Mouse (Mus musculus): ENCODE measurements around the gene Smad5. TPM values are rescaled to one million over a fixed set of nuclear protein-coding genes. Genes with fewer than 3 reads are reported as not detected.

Smad5 gene
- polyA plus RNA-seq, 1 experiment: 27.1 TPM

DNA sequence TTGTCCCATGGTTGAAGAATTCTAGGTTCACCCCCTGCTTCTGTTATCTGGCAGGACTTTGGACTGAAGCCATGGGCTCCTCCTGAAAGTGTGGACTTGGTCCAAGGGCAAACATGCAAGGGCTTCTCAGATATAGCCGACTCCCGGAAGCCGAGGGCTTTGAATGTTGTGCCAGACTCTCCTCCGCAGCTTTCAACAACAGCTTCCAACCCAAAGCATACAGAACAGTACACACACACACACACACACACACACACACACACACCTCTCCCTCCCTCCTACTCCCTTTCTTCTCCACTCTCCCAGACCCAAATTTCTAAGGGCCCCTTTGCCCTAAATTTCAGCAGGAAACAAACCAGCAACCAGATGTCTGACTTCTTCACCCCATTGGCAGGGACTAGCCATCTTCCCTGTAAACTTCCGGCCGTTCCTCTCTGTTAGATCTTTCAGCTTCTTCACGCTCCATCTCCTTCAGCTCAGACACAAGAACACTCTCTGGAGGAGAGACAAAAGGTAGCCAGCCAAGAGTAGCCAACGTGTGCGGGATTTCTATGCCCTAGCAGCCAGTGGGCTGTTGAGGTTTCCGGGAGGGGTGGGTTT is 24.5 kb upstream of the Smad5 start:
- TF ChIP-seq CTCF (IDR thresholded peaks at IDR 0.05; ENCODE audit: insufficient read depth, low read length) (no peak), POLR2A (IDR thresholded peaks at IDR 0.05; ENCODE audit: borderline replicate concordance, extremely low read depth, low read depth, low read length) (no peak)
- peak; percentile 36 for DNase-seq
- Histone ChIP-seq H3K4me3 (replicated peaks; ENCODE audit: extremely low read depth, low read depth, low read length) (no peak overlapping the region), H3K4me1 (ENCODE audit: control insufficient read depth, insufficient read depth, low read length) (peaks cover 15% of the 10 kb centered on the region)
- 13% methylated on average over 10 of the region's 10 CpGs for WGBS

- TF ChIP-seq CTCF (IDR thresholded peaks at IDR 0.05; ENCODE audit: insufficient read depth, low read length): no peak
- no peak for TF ChIP-seq POLR2A (IDR thresholded peaks at IDR 0.05; ENCODE audit: borderline replicate concordance, extremely low read depth, low read depth, low read length)
- H3K4me3 ChIP-seq (replicated peaks; ENCODE audit: extremely low read depth, low read depth, low read length): no peak overlapping the region
- peaks cover 15% of the 10 kb centered on the region for H3K4me1 ChIP-seq (ENCODE audit: control insufficient read depth, insufficient read depth, low read length)
- WGBS: 36% methylated on average over 10 of the region's 10 CpGs
- no peak for DNase-seq
Measured at GRCm38 (mm10) chr13:56678826-56679504, 23.8 kb upstream of the Smad5 start.

- 40% methylated on average over 4 of the region's 4 CpGs for WGBS
- TF ChIP-seq POLR2A (IDR thresholded peaks at IDR 0.05; ENCODE audit: borderline replicate concordance, extremely low read depth, low read depth, low read length) (no peak), CTCF (IDR thresholded peaks at IDR 0.05; ENCODE audit: insufficient read depth, low read length) (no peak)
- H3K4me3 ChIP-seq (replicated peaks; ENCODE audit: extremely low read depth, low read depth, low read length): peak overlapping the region; percentile 25
- peaks cover 15% of the 10 kb centered on the region for H3K4me1 ChIP-seq (ENCODE audit: control insufficient read depth, insufficient read depth, low read length)
- DNase-seq: no peak
Measured at GRCm38 (mm10) chr13:56681924-56682323, 20.9 kb upstream of the Smad5 start.

GRCm38 (mm10) chr13:56682326-56682725 is 20.5 kb upstream of the Smad5 start:
- DNase-seq: peak; percentile 71
- WGBS: 51% methylated on average over 17 of the region's 17 CpGs
- peaks cover 15% of the 10 kb centered on the region for H3K4me1 ChIP-seq (ENCODE audit: control insufficient read depth, insufficient read depth, low read length)
- H3K4me3 ChIP-seq (replicated peaks; ENCODE audit: extremely low read depth, low read depth, low read length): peak overlapping the region; percentile 25
- TF ChIP-seq CTCF (IDR thresholded peaks at IDR 0.05; ENCODE audit: insufficient read depth, low read length): no peak
- TF ChIP-seq POLR2A (IDR thresholded peaks at IDR 0.05; ENCODE audit: borderline replicate concordance, extremely low read depth, low read depth, low read length): peak; percentile 53; the same call in 1 of the 2 replicates

DNA sequence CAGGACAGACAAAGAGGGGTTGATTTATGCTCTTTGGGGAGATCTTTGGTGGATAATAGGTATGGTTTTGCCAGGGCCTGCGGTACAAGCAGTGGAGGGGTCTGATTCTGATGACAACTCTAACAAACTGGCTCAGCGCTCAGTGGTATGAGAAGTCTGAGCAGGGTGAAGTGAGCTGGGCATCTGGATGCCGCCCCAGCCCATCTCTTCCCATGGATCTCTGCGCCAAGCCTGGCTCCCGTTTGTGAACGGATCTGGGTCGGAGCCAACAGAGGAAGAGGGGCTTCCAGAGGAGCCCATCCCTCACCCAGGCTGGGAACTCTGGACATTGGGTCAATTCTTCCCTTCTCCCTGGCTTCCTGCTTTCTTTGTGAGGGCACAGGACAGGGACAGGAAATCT is 19.5 kb upstream of the Smad5 start:
- TF ChIP-seq CTCF (IDR thresholded peaks at IDR 0.05; ENCODE audit: insufficient read depth, low read length) (no peak), POLR2A (IDR thresholded peaks at IDR 0.05; ENCODE audit: borderline replicate concordance, extremely low read depth, low read depth, low read length) (no peak)
- H3K4me1 ChIP-seq (ENCODE audit: control insufficient read depth, insufficient read depth, low read length): peaks cover 13% of the 10 kb centered on the region
- WGBS: 58% methylated on average over 7 of the region's 7 CpGs
- DNase-seq: no peak
- no peak overlapping the region for H3K4me3 ChIP-seq (replicated peaks; ENCODE audit: extremely low read depth, low read depth, low read length)

GRCm38 (mm10) chr13:56692011-56692410 is 10.8 kb upstream of the Smad5 start:
- no peak for TF ChIP-seq CTCF (IDR thresholded peaks at IDR 0.05; ENCODE audit: insufficient read depth, low read length)
- no peak for TF ChIP-seq POLR2A (IDR thresholded peaks at IDR 0.05; ENCODE audit: borderline replicate concordance, extremely low read depth, low read depth, low read length)
- no peaks in the 10 kb centered on the region for H3K4me1 ChIP-seq (ENCODE audit: control insufficient read depth, insufficient read depth, low read length)
- H3K4me3 ChIP-seq (replicated peaks; ENCODE audit: extremely low read depth, low read depth, low read length): no peak overlapping the region
- WGBS: 44% methylated on average over 7 of the region's 7 CpGs
- DNase-seq: no peak

- H3K4me3 ChIP-seq (replicated peaks; ENCODE audit: extremely low read depth, low read depth, low read length): no peak overlapping the region
- H3K4me1 ChIP-seq (ENCODE audit: control insufficient read depth, insufficient read depth, low read length): no peaks in the 10 kb centered on the region
- 84% methylated on average over 6 of the region's 6 CpGs for WGBS
- TF ChIP-seq CTCF (IDR thresholded peaks at IDR 0.05; ENCODE audit: insufficient read depth, low read length) (no peak), POLR2A (IDR thresholded peaks at IDR 0.05; ENCODE audit: borderline replicate concordance, extremely low read depth, low read depth, low read length) (no peak)
- no peak for DNase-seq
Measured at GRCm38 (mm10) chr13:56692644-56693043, 10.2 kb upstream of the Smad5 start.

- no peaks in the 10 kb centered on the region for H3K4me1 ChIP-seq (ENCODE audit: control insufficient read depth, insufficient read depth, low read length)
- no peak for TF ChIP-seq CTCF (IDR thresholded peaks at IDR 0.05; ENCODE audit: insufficient read depth, low read length)
- no peak for TF ChIP-seq POLR2A (IDR thresholded peaks at IDR 0.05; ENCODE audit: borderline replicate concordance, extremely low read depth, low read depth, low read length)
- no peak for DNase-seq
- no peak overlapping the region for H3K4me3 ChIP-seq (replicated peaks; ENCODE audit: extremely low read depth, low read depth, low read length)
- 87% methylated on average over 5 of the region's 5 CpGs for WGBS
Measured at GRCm38 (mm10) chr13:56695701-56696100, 7.1 kb upstream of the Smad5 start.

DNA sequence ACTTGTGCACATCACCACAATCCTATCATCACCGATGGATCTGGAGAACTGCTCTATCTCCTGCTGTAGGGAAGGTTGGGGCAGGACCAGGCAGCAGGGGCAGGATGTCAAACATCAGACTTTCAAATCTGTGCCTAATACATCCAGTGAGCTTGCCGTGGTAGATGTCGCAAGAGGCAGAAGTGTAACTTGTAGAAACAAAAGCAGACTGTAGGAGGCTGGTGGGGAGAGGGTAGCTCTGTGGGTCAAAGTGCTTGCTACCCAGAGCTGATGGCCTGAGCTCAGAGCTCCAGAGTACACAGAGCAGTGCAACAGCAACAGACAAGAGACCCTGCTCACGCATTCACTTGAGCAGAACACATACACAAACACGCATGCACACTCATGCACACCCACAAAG is 6.1 kb upstream of the Smad5 start:
- H3K4me3 ChIP-seq (replicated peaks; ENCODE audit: extremely low read depth, low read depth, low read length): no peak overlapping the region
- TF ChIP-seq CTCF (IDR thresholded peaks at IDR 0.05; ENCODE audit: insufficient read depth, low read length) (no peak), POLR2A (IDR thresholded peaks at IDR 0.05; ENCODE audit: borderline replicate concordance, extremely low read depth, low read depth, low read length) (no peak)
- DNase-seq: no peak
- no peaks in the 10 kb centered on the region for H3K4me1 ChIP-seq (ENCODE audit: control insufficient read depth, insufficient read depth, low read length)
- WGBS: 72% methylated on average over 5 of the region's 5 CpGs

GRCm38 (mm10) chr13:56697171-56697570 is 5.6 kb upstream of the Smad5 start:
- H3K4me3 ChIP-seq (replicated peaks; ENCODE audit: extremely low read depth, low read depth, low read length): no peak overlapping the region
- DNase-seq: no peak
- H3K4me1 ChIP-seq (ENCODE audit: control insufficient read depth, insufficient read depth, low read length): no peaks in the 10 kb centered on the region
- 95% methylated on average over 2 of the region's 2 CpGs for WGBS
- TF ChIP-seq CTCF (IDR thresholded peaks at IDR 0.05; ENCODE audit: insufficient read depth, low read length): no peak
- TF ChIP-seq POLR2A (IDR thresholded peaks at IDR 0.05; ENCODE audit: borderline replicate concordance, extremely low read depth, low read depth, low read length): no peak

All from lung, adult 2 months (tissue).